Mouse (Mus musculus): ENCODE measurements around the gene Mt3. TPM values are rescaled to one million over a fixed set of nuclear protein-coding genes. Genes with fewer than 3 reads are reported as not detected.

Mt3 gene
- 4.8 and 5.2 TPM in 2 replicates for polyA plus RNA-seq (2015; fragmentation: Nextera tagmentation; extraction: Ambion mirVana)

DNA sequence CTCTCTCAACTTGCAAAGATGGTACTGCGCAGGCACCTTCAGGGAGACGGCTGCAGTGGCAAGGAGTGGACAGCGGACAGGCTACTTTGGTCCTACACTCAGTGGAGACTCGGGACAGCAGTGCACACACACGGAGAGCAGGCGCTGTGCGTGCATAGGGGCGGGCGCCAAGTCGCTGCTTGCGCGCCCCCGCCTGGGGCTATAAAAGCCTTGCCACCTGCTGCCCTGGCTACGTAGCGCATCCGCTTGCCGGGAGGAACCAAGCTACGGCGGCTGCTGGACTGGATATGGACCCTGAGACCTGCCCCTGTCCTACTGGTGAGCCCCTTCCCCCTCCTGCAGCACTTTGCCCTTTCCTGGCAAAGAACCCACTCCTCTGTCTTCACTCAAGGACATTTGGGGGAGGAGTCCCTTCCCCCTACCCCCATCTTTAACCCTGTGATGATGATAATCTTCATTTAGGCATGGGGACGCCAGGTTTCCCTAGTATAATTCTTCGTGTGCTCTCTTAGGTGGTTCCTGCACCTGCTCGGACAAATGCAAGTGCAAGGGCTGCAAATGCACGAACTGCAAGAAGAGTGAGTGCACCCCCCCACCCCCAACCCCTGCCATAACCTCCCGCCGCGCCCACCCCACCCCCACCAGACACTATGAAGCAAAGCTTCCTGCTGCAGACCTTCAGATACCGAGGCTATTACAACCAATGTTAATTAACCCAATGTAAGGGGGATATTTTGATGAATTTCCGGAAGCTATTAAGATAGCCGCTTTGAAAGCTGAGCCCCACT, at the start of gene Mt3:
TSS of gene Mt3 (plus strand) at position 95 of the 788 bp plus-strand sequence.
- Histone ChIP-seq H3K9me3 (no peaks in the 10 kb centered on the region), H3K27me3 (peaks cover 26% of the 10 kb centered on the region), H3K4me1 (peaks cover 23% of the 10 kb centered on the region), H3K4me2 (peak within 1 kb of the TSS; percentile 49), H3K9ac (no peak within 1 kb of the TSS), H3K27ac (no peak within 1 kb of the TSS), H3K36me3 (no peaks in the 10 kb centered on the region), H3K4me3 (peak within 1 kb of the TSS; percentile 29)
- WGBS, result 2% methylated on average over 29 of the region's 29 CpGs
- ATAC-seq (ENCODE audit: insufficient number of reproducible peaks, low FRiP score, low TSS enrichment, low read depth), result no peak

DNA sequence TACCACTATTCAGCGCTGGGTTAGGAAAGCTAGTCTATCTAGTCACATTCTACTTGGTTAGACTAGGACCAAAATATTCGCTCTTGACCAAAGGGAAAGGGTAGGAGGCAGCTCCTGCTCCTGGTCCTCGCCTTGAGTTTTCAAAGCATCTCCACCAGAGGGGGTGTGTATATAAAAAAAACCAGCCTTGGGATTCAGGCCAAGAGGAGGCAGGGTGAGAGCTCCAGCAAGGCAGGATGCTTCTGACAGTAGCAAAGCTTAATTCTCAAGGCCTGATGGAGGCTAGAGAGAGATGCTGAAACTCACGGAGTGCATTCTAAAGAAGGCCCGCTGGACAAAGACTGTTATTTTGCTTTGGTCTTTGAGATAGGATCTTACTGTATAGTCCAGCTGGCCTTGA, 48.3 kb upstream of the Mt3 start:
- no peak overlapping the region for H3K4me2 ChIP-seq
- H3K9ac ChIP-seq, result no peak overlapping the region
- no peak for ATAC-seq (ENCODE audit: insufficient number of reproducible peaks, low FRiP score, low TSS enrichment, low read depth)
- no peaks in the 10 kb centered on the region for H3K27me3 ChIP-seq
- H3K27ac ChIP-seq, result no peak overlapping the region
- H3K4me3 ChIP-seq, result no peak overlapping the region
- WGBS, result 46% methylated on average over 5 of the region's 5 CpGs
- no peaks in the 10 kb centered on the region for H3K9me3 ChIP-seq
- H3K4me1 ChIP-seq, result no peaks in the 10 kb centered on the region
- H3K36me3 ChIP-seq, result no peaks in the 10 kb centered on the region

DNA sequence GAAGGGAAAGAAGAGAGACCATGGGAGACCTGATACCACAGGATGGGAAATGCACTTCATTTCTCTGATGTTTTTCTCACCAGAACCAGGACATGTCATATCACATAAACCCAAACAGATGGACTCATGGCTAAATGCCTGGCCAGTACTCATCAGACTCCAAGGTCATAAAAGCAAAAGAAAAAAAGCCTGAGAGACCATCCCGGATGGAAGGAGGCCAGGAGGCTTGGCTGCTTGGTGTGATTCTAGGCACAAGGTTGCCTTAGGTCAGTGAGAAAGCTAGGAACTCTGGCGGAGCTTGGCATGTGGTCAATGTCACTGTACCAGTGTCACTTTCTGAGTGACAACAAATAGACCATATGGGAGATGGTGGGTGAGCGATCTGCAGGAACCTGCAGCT, 44.5 kb upstream of the Mt3 start:
- Histone ChIP-seq H3K4me2 (no peak overlapping the region), H3K9me3 (no peaks in the 10 kb centered on the region), H3K27me3 (no peaks in the 10 kb centered on the region), H3K4me1 (no peaks in the 10 kb centered on the region), H3K4me3 (no peak overlapping the region), H3K27ac (no peak overlapping the region), H3K9ac (no peak overlapping the region), H3K36me3 (no peaks in the 10 kb centered on the region)
- WGBS, result 63% methylated on average over 3 of the region's 3 CpGs
- no peak for ATAC-seq (ENCODE audit: insufficient number of reproducible peaks, low FRiP score, low TSS enrichment, low read depth)

DNA sequence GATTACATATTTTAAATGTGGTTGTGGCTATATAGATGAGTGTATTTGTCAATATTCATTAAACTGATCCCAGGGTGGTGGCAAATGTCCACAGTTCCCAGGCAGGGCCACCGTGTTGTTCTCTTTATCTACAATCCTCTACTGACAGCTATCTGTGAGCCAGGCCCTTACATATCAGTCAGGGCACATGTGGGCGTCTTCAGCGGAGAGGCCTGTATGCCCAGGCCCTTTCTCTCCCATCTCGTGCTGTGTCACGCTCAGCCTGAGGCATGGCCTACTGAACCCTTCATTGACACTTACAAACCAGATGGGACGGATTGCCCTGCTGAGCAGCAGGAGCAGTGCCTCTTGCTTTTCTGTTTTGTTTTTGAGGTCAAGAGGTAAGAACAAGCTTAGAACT, 43.0 kb upstream of the Mt3 start:
- Histone ChIP-seq H3K9ac (no peak overlapping the region), H3K9me3 (no peaks in the 10 kb centered on the region), H3K4me3 (no peak overlapping the region), H3K27me3 (no peaks in the 10 kb centered on the region), H3K4me1 (no peaks in the 10 kb centered on the region), H3K36me3 (no peaks in the 10 kb centered on the region), H3K4me2 (no peak overlapping the region), H3K27ac (no peak overlapping the region)
- ATAC-seq (ENCODE audit: insufficient number of reproducible peaks, low FRiP score, low TSS enrichment, low read depth), result no peak
- WGBS, result 68% methylated on average over 6 of the region's 6 CpGs

DNA sequence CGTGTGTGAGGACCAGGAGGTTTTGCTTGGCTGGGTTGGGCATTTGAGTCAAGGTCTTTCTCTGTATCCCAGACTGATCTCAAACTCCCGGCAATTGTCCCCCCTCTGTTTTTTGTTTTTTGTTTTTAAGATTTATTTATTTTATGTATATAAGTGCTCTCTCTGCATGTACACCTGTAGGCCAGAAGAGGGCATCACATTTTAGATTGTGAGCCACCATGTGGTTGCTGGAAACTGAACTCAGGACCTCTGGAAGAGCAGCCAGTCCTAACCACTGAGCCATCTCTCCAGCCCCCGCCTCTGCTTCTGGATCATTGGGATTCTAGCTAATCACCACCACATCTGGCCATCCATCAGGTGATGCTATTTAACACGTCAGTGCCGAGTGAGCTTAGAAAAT, 42.6 kb upstream of the Mt3 start:
- Histone ChIP-seq H3K9ac (no peak overlapping the region), H3K27me3 (no peaks in the 10 kb centered on the region), H3K4me2 (no peak overlapping the region), H3K4me1 (no peaks in the 10 kb centered on the region), H3K9me3 (no peaks in the 10 kb centered on the region), H3K36me3 (no peaks in the 10 kb centered on the region), H3K27ac (no peak overlapping the region), H3K4me3 (no peak overlapping the region)
- ATAC-seq (ENCODE audit: insufficient number of reproducible peaks, low FRiP score, low TSS enrichment, low read depth), result no peak
- WGBS, result 67% methylated on average over 5 of the region's 5 CpGs

DNA sequence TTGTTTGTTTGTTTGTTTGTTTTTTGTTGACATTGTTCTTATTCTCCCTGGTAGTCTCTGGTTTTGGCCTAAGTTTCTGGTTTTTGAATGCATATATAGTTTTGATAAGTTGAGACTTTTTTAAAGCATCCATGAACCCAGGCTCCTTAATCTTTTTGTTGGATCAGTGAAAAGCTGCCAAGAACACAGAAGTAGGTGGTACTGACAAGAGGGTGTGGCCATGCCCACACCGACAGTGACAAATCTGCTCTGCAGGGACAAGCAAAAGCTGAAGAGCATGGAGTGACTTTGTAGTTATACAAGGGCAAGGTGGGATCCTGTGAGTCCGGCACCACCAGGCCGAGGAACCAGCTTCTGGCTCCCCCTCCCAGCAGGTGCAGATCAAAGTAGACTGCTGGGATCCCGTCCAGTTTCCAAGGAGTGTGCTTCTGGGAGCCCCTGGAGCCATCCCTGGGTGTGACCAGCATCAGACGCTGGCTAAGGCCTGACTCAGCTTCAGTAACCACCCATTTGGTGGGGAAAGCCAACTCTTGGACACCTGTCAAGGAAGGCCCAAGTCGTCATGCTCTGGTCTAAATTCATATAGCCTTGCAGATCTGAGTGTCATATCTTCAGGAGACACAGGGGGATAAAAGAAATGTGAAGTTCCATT, 41.8 kb upstream of the Mt3 start:
- ATAC-seq (ENCODE audit: insufficient number of reproducible peaks, low FRiP score, low TSS enrichment, low read depth), result no peak
- no peak overlapping the region for H3K27ac ChIP-seq
- H3K4me2 ChIP-seq, result no peak overlapping the region
- 39% methylated on average over 6 of the region's 6 CpGs for WGBS
- no peaks in the 10 kb centered on the region for H3K27me3 ChIP-seq
- no peak overlapping the region for H3K9ac ChIP-seq
- no peak overlapping the region for H3K4me3 ChIP-seq
- H3K4me1 ChIP-seq, result no peaks in the 10 kb centered on the region
- no peaks in the 10 kb centered on the region for H3K9me3 ChIP-seq
- H3K36me3 ChIP-seq, result no peaks in the 10 kb centered on the region

DNA sequence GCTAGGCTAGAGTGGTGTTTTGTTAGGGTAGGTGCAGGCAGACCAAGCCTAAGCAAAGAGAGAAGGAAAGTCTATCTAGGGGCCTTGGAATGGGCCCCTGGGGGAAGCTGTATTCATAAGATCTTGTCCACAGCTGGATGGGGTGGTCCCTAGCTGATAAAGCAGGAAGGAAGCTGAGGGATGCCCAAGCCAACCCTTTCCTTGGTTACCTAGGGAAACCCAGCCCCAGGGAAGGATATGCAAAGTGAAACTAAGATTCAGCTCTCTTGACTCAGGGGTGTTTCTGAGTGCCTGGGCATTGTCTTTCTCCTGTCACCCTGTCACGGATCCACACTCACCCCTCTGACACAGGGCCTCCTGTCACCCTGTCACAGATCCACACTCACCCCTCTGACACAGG, 39.0 kb upstream of the Mt3 start:
- 74% methylated on average over 1 of the region's 1 CpGs for WGBS
- no peak overlapping the region for H3K4me2 ChIP-seq
- H3K27ac ChIP-seq, result no peak overlapping the region
- no peak overlapping the region for H3K4me3 ChIP-seq
- ATAC-seq (ENCODE audit: insufficient number of reproducible peaks, low FRiP score, low TSS enrichment, low read depth), result no peak
- no peaks in the 10 kb centered on the region for H3K36me3 ChIP-seq
- H3K9me3 ChIP-seq, result no peaks in the 10 kb centered on the region
- no peaks in the 10 kb centered on the region for H3K4me1 ChIP-seq
- no peak overlapping the region for H3K9ac ChIP-seq
- H3K27me3 ChIP-seq, result no peaks in the 10 kb centered on the region

DNA sequence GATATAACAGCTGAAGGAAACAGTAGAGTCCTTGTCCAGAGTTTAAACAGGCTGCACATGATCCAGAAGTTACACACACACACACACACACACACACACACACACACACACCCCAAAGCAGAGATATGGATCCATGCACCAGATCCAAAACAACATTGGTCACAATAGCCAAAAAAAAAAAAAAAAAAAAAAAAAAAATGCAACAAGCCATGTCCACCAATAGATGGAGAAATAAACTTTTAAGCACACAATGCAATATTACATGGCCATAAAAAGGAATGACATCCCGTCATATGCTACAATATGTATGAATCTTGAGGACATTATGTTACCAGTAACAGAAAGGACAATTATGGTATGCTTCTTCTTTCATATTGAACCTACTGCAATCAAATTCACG, 38.4 kb upstream of the Mt3 start:
- ATAC-seq (ENCODE audit: insufficient number of reproducible peaks, low FRiP score, low TSS enrichment, low read depth), result no peak
- H3K27me3 ChIP-seq, result no peaks in the 10 kb centered on the region
- no peak overlapping the region for H3K4me2 ChIP-seq
- no peaks in the 10 kb centered on the region for H3K36me3 ChIP-seq
- H3K27ac ChIP-seq, result no peak overlapping the region
- 84% methylated on average over 2 of the region's 2 CpGs for WGBS
- H3K4me1 ChIP-seq, result peaks cover 2% of the 10 kb centered on the region; the same call in 1 of the 2 replicates
- H3K4me3 ChIP-seq, result no peak overlapping the region
- H3K9me3 ChIP-seq, result no peaks in the 10 kb centered on the region
- no peak overlapping the region for H3K9ac ChIP-seq

DNA sequence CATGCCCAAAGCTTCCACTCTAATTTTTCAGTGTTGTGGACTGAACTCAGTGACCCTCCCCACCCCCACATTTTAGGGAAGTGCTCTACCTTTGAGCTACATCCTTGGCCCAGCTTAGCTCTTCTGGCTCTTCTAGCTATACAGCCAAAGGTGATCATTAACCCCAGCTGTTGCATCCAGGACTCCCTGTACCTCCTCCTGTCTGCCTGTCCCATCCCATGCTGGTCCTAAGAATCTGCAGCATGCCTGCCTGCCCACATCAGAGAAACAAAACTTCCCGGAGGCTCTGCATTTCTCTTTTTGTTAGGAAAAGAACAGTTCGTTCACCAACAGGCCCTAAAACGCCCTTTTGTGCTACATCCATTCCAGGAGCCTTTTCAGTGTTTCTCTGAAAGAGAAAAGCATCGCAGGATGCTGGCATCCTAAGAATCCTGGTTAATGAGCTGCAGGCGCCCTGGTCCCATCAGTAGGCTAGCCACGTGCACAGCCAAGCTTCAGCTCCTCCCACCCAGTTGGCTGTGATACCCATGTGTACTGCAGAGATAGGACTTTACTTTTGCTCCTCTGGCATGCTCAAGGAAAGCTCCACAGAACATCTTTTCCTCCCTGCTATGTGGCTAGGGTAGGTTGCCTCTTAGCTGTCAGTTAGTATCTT, 33.5 kb upstream of the Mt3 start:
- Histone ChIP-seq H3K4me3 (no peak overlapping the region), H3K4me1 (peaks cover 8% of the 10 kb centered on the region; the same call in 1 of the 2 replicates), H3K27ac (no peak overlapping the region), H3K36me3 (no peaks in the 10 kb centered on the region), H3K9ac (no peak overlapping the region), H3K9me3 (no peaks in the 10 kb centered on the region), H3K4me2 (no peak overlapping the region), H3K27me3 (no peaks in the 10 kb centered on the region)
- ATAC-seq (ENCODE audit: insufficient number of reproducible peaks, low FRiP score, low TSS enrichment, low read depth), result no peak
- 7% methylated on average over 6 of the region's 6 CpGs for WGBS

DNA sequence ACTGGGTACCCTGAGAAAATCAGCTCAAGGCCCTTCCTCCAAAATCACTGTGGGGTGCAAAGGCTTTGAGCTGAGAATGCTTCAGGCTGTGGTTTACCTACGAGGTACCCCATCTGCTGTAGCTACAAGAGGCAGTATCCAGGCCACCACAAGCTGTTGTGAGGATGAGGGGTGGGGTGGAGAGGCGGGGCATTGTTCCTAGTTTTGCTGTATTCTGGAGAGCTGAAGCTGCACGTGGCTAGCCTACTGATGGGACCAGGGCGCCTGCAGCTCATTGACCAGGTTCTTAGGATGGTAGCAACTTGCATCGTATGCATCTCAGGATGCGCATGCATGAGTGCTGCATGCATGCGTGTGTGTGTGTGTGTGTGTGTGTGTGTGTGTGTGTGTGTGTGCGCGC, 30.8 kb upstream of the Mt3 start:
- ATAC-seq (ENCODE audit: insufficient number of reproducible peaks, low FRiP score, low TSS enrichment, low read depth), result no peak
- H3K9me3 ChIP-seq, result no peaks in the 10 kb centered on the region
- H3K27ac ChIP-seq, result no peak overlapping the region
- H3K4me1 ChIP-seq, result peaks cover 8% of the 10 kb centered on the region; the same call in 1 of the 2 replicates
- WGBS, result 80% methylated on average over 9 of the region's 9 CpGs
- no peak overlapping the region for H3K9ac ChIP-seq
- no peaks in the 10 kb centered on the region for H3K27me3 ChIP-seq
- no peaks in the 10 kb centered on the region for H3K36me3 ChIP-seq
- no peak overlapping the region for H3K4me3 ChIP-seq
- H3K4me2 ChIP-seq, result no peak overlapping the region

DNA sequence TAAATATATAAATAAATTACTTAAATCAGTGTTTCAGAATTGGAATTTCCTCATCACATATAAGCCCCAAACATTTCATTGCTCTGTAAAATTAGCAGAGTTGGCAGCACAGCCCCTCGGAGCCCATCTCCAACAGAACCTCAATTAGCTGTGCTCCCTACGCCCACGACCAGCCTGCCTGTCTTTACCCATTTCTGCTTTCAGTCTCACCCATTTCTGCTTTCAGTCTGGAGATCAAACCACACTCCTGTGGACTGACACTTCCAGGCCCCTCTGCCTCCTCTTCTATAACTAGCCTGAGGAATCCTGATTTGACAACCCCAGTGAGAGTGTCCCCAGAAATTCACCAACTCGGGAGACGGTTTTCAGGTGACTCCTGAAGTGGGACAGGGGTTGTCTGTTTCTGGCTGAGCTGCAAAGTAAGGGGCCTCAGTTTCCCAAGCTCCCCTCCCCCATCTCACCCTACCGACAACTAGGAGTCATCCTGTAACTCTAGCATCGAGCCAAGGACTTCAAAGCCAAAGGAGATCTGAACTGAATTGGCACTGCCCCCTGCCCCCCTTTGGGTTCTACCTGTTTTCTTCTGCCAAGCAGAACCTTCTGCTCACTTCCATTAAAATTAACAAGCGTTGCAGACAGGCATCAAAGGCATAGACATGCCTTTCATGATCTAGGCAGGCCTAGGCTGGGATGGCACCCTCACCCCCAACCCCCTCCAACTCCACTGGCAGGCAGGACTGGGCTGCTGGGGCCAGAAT, 29.5 kb upstream of the Mt3 start:
- Histone ChIP-seq H3K4me2 (no peak overlapping the region), H3K27me3 (no peaks in the 10 kb centered on the region), H3K4me1 (peaks cover 8% of the 10 kb centered on the region; the same call in 1 of the 2 replicates), H3K36me3 (no peaks in the 10 kb centered on the region), H3K9ac (no peak overlapping the region), H3K9me3 (no peaks in the 10 kb centered on the region), H3K27ac (no peak overlapping the region), H3K4me3 (no peak overlapping the region)
- no peak for ATAC-seq (ENCODE audit: insufficient number of reproducible peaks, low FRiP score, low TSS enrichment, low read depth)
- WGBS, result 28% methylated on average over 8 of the region's 8 CpGs

Data from limb, embryonic 15.5 days (tissue).